Mouse (Mus musculus): ENCODE results near the gene Mier1. TPM values are rescaled to one million over a fixed set of nuclear protein-coding genes. Genes with fewer than 3 reads are reported as not detected.

The Mier1 gene
- total RNA-seq, 2 experiments from 2014 or later, result 47.2 to 47.8 TPM

Other genes starting within 250 kb of the Mier1 start
- 1 to 10 TPM in 1 of 2 experiments, under 1 TPM in 1; 0.76 to 1.2 TPM for gene Tctex1d1, start 135.8 kb upstream of the Mier1 start, total RNA-seq (2021)
- gene Insl5, start 87.5 kb upstream of the Mier1 start, total RNA-seq (2021), result not detected
- 10 to 100 TPM in 1 of 2 experiments, 1 to 10 TPM in 1; 10.0 to 16.3 TPM for gene Wdr78, start 165 bp downstream of the Mier1 start, total RNA-seq (2021)
- 10 to 100 TPM; 14.3 to 14.9 TPM for gene Slc35d1, start 100.8 kb downstream of the Mier1 start, total RNA-seq (2021)
- gene 4921539E11Rik, start 176.5 kb downstream of the Mier1 start, total RNA-seq (2021), result not detected
- 1 to 10 TPM; 8.8 to 9.0 TPM for gene Oma1, start 199.4 kb downstream of the Mier1 start, total RNA-seq (2021)

Data from layer of hippocampus, postnatal 14 days (tissue).